Mouse (Mus musculus) embryo, embryonic 11.5 days (tissue): ENCODE measurements around the gene Slc2a4.
"Not testable (repeated sequence)": the region's sequence is repeated elsewhere in the genome, so short reads cannot be mapped to it uniquely, and the experiment has no call there.

Experiments
- DNase-seq: peaks from one replicate; pipeline ENCODE4 v3.0.0-alpha.2; 2012; ENCODE audit warnings: low read depth, low spot score

Slc2a4 gene

DNA sequence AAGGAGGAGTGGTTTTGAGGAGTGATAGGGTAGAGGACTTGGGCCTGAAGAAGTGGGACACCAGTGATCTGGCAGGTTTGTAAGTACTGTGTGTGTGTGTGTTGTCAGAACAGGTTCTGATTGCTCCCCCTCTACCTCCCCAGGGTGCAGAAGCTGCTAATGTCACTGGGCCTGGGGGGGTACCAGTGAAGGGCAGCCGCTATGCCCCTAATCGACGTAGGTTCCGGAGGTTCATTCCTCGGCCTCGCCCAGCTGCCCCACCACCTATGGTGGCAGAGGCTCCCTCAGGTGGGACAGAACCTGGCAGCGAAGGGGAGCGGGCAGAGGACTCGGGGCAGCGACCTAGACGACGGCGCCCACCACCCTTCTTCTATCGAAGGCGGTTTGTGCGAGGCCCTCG is 8.3 kb downstream of the Slc2a4 start:
- DNase-seq = no peak

GRCm38 (mm10) chr11:69939181-69939580 is 8.8 kb downstream of the Slc2a4 start:
- no peak for DNase-seq

- DNase-seq = no peak
These were observed 9.5 kb downstream of the Slc2a4 start for GRCm38 (mm10) chr11:69938401-69938979.

- no peak for DNase-seq
These were observed 10.2 kb downstream of the Slc2a4 start for GRCm38 (mm10) chr11:69937834-69938233.

- no peak for DNase-seq
These were observed 10.6 kb downstream of the Slc2a4 start for GRCm38 (mm10) chr11:69937385-69937784.

DNA sequence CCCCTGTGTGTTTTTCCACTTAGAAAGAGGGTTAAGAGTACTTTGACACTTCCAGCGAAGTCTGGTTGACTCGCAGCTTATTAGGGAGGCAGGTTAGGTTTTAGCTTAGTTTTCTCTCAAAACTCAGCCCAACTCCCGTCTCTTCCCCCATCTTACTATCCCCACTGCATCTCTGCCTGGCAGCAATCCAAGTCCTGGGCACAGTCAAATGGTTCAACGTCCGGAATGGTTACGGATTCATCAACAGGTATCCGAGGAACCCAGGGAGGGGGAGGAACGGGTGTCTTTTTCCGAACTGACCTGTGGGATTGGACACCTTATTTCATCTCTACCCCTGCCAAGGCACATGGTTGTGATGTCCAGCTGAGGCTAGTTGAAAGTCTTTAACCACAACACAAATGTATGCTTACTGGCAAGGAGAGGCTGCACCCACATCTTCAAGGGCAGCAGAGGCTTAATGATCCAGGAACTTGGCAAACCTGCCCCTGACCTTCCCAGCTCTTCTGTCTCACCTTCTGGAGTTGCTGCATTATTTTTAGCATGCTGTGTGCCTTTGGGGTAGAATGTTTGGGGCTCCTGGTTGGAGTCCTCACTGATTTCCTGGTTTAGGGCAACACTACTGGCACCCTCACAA is 11.2 kb downstream of the Slc2a4 start:
- no peak for DNase-seq

DNA sequence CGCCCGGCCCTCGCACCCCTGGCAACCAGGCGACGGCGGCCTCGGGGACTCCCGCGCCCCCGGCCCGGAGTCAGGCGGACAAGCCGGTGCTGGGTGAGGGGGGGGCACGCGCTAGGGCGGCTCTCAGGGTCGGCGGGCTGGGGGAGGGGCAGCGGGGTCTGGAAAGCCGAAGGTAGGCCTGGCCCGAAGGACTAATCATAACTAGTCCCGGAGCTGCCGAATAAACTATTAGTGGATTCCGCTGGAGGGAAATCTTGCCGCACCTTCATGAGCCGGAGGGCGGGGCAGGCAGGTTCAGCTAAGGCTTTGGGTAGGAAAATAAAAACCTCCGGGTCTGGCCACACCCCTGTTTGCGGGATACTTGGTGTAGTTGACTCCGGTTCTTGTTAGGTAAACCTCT is 11.8 kb downstream of the Slc2a4 start:
- no peak for DNase-seq

DNA sequence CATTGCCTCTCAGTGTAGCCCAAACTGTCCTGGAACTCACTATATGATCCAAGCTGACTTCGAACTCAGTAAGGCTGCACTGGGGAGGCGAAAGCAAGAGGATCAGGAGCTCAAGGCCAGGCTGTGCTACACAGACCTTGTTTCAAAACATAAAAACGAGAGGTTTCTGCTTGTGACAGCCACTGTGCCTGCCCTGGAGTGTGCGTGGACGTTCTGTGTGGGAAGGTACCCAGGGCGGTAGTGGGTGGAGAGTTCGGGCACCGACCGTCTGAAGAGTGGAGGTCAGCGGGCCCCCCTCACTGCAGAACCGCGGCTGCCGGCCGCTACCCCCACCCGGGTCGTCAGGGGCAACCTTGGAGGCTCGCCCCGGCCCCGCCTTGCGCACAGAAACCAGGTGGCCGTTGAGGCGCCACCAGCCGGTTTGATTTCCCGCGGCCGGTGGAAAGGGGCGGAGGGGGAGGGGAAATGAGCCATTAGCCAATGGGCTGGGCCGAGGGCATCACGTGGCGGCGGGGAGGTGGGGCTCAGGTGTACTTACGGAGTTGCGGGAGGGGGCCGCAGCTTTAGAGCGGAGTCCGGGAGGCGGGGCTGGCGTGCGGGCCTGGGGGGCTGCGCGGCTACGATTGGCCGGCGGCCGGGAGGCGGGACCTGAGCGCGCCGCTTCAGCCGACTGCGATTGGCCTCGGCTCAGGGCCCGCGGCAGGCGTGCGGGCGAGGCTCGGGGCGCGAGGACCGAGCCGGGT is 12.7 kb downstream of the Slc2a4 start, which contains the start of gene Ybx2:
TSS of gene Ybx2 (plus strand) at position 660 of the 743 bp plus-strand sequence.
- DNase-seq = peak; percentile 84

- DNase-seq = no peak
These were observed 13.3 kb downstream of the Slc2a4 start for GRCm38 (mm10) chr11:69934681-69935080.

DNA sequence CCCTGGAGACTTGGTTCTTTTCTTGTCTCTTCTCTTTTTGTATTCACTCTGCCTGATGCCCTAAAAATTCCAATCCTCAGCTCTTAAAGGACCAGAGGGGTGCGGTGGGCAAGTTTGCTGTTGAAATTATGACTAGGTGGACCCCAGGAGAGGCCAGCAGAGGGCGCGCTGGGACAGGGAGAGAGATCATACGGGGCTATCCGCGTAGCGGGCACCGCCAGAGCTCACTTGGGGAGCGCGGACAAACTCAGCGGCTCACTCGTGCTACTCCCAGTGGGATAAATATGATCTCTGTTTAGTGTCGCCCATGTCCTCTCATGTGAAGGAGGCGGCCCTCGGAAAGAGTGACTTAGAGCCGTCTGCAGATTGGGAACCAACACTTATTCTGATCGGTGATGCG is 13.8 kb downstream of the Slc2a4 start:
- DNase-seq = peak; percentile 89

DNA sequence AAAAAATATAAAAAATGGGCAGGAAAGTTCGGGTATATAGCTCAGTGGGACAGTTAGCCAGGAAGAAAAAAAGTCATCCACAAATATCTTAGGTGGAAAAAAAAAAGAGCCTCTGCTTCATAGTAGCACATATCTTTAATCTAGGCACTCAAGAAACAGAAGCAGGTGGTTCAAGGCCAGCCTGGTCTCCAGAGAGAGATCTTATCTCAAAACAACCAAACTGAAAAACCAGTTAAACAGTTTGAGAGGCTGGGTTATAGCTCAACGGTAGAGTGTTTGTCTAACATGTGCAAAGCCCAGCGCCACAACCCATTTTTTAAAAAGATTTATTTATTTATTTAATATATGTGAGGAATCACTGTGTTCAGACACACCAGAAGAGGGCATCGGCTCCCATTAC is 14.9 kb downstream of the Slc2a4 start:
- DNase-seq = no peak

GRCm38 (mm10) chr11:69932254-69932653 is 15.7 kb downstream of the Slc2a4 start:
- no peak for DNase-seq

- DNase-seq = no peak
These were observed 16.2 kb downstream of the Slc2a4 start for GRCm38 (mm10) chr11:69931769-69932168.

DNA sequence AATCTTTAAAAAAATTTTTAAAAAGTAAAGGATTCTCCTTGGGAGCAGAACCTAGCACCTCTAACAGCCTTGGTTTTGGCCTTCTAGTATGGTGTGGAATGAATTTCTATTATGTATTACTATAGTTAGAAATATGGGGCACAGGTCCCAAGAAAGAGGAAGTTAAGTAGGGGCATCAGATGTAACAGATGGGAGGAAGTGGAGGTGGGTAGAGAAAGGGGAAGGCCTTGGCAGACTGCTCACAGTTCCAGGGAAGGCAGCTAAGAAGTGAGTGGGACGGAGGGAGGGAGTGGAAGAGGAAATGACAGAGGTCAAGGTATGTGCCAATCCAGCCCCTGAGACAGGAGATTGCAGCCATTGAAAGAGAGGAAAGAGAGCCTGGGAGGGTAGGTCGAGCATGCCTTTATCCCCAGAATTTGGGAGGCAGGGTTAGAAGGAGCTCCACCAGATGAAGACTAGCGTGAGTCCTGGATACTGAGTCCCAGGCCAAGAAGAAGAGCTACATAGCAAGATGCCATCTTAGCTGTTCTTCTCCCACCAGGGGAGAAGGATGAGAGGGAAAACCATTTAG is 16.9 kb downstream of the Slc2a4 start:
- DNase-seq = no peak

- not testable (repeated sequence) for DNase-seq
These were observed 17.8 kb downstream of the Slc2a4 start for GRCm38 (mm10) chr11:69930176-69930575.

DNA sequence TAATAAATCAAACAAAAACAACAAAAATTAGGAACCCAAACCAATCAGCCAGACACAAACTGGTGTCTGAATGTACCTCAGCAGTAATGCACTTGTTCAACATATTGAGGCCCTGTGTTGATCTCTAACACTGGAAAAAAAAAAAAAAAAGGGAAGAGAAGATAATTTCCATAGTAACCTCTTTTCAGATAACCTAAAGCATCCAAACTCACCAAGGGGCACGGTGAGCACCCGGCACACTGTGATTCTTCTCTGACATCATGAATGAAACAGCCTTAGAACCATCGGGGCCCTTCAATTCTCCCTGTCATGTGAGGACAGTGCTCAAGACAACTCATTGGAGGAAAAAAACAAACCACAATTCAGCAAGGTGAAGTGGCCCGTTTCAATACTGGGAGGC is 18.3 kb downstream of the Slc2a4 start:
- no peak for DNase-seq

GRCm38 (mm10) chr11:69927501-69927900 is 20.5 kb downstream of the Slc2a4 start:
- no peak for DNase-seq

DNA sequence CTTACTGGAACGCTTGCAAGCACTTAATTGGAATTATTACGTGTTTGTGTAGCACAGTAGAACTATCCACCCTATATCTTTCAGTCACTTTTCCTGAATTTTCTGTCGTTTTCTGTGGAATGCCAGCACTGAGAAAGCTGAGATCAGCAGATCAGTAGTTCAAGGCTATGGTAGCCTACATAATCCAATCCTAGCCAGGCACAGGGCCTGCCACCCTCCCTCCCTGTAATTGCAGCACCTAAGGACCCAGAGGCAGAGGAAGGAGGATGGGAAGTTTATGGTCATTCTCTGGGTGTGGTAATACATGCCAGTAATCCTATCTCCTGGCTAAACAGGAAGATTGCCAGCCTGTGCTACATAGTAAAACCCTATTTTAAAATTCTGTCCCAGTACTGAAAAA is 25.2 kb downstream of the Slc2a4 start:
- DNase-seq = no peak

- DNase-seq = no peak
These were observed 25.8 kb downstream of the Slc2a4 start for GRCm38 (mm10) chr11:69922012-69922756.

- DNase-seq = peak; percentile 100
These were observed 26.6 kb downstream of the Slc2a4 start, which contains the start of gene Eif5a for GRCm38 (mm10) chr11:69921114-69922011. Gene Eif5a, minus strand, starts transcription at chr11:69921958.
